Mouse (Mus musculus): ENCODE results near the gene Hnrnpk.
"Not testable (repeated sequence)": the region's sequence is repeated elsewhere in the genome, so short reads cannot be mapped to it uniquely, and the experiment has no call there.

Hnrnpk gene

GRCm38 (mm10) chr13:58403243-58403642 lies at the start of gene Hnrnpk:
Gene Hnrnpk (minus strand): TSS chr13:58403343.
- not testable (repeated sequence) for DNase-seq

DNA sequence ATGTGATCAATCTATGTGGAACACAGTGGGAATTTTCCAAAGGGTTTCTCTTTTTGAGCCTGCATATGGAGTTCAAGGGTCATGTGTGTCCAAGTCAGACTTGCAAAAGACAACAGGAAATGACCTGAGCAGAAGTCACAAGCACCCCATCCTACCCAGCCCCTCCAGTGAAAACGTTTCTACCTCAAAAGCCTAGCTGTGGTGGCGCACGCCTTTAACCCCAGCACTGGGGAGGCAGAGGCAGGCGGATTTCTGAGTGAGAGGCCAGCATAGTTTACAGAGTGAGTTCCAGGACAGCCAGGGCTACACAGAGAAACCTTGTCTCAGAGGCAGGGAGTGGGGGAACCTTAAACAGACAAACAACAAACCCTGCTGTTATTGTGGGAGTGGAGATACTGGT lies 49.1 kb upstream of the Hnrnpk start:
- no peak for DNase-seq

DNA sequence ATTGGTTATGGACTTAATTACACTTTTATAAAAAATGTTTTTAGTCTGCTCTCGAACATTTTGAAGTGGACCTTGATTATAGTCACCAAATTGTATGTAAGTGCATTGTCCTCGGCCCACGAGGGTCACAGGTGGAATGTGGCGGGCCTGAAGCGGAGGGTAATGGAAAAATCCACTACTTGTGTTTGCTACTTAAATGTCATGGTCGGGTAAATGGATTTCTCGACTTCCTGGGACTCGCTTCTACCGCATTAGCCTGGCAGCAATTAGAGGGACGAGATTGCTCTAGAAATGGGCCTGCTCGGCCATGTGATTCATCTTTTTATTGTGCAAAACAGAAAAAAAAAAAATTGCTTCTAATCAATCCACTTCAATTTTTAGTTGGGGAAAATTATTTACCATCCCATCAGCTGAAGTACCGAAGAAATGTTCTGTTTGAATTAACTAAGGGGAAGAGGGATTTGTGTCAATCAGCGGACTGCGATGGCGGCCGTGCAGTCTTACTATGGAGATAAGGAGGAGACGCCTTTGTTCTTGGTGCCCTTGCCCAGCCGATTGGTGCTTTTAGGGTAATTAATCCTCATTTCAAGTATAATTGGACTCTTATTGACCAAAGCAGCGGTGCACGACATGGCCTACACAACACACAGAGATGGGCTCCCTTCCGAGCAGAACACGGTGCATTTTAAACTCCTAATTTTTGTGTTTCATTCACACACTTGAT lies 47.5 kb upstream of the Hnrnpk start:
- no peak for DNase-seq

DNA sequence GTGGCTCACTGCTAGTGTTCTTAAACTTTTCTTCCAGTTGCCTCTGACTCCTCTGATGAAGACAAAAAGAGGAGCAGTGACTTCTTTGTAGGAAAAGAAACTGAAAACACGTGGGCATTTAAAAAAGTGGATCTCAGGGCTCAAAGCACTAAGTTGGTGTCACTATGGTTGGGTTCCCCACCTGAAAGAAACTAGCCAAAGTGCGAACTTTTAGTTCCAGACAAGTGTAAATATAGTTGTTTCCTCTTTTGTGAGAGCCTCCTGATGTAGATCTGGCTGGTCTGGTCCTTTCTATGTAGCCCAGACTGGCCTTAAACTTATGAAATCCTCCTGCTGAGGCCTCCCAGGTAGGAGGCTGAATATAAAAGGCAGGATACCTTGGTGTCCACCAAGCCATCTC lies 43.4 kb upstream of the Hnrnpk start:
- DNase-seq, result no peak

GRCm38 (mm10) chr13:58443787-58444186 lies 40.6 kb upstream of the Hnrnpk start:
- peak; percentile 34 to 36 for DNase-seq

GRCm38 (mm10) chr13:58443326-58443725 lies 40.2 kb upstream of the Hnrnpk start:
- DNase-seq, result no peak

- DNase-seq, result no peak
Observed at GRCm38 (mm10) chr13:58439716-58440115, 36.6 kb upstream of the Hnrnpk start.

DNA sequence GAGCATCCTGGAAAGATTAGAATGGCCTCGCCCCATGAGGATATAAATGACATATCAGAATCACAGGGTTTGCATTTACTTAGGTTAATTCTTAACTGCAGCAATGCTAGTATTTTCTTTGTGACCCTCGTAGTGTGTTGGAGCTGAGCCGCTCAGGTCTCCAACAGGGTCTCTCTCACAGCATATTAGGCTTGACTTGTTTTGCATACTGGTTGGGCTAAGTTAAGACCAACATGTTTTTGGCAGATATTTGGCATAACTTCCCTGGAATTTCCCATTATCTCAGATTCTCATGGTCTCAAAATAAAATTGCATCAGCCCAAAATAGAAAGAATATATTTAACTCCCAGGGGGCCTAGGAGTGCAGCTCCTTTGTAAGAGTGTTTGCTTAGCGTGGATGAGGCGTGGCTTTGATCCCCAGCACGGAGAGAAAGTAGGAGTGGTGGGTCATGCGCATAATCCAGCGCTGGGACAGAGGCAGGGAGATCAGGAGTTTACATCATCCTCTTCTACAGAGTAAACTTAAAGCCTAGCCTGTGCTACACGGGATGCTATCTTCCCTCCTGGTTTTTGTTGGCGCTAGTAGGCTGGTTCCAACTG lies 20.0 kb upstream of the Hnrnpk start:
- peak in 1 of 2 experiments; percentile 37 for DNase-seq

DNA sequence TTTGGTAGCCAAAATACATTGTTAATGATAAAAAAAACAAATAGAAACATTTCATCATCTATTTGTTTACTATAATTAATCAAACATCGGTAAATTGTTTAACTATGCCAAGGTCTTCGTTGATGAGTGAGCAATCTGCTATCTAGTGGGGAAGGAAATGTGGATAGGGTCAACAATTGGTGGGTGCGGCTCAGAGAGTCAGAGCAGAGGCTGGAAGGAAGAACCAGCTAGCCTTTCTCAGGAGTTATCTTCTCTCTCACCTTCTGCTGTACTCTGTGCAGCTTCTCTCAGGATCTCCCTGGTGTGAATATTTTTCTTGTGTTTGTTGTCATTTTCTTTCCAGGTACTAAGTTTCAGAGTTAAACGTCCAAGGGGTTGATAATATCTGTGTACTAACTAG lies 19.1 kb upstream of the Hnrnpk start:
- DNase-seq, result no peak

DNA sequence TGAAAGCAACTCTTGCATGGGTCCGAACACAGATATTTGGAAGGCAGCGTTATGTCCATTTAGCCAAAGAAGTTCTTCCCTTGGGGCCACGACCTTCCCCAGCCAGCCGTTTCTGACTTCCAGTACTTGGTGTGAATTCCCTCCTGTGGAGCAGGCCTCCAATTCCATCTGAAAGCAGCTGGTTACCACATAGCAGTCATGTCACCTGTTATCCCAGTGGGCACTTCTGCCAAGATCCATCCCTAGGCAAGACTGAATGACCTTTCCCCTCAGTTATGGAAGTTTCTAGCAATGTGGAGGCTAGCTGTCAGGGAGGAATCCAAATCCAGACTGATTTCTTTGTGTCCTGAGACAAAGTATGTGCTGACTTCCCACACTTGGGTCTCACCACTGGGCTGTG lies 17.9 kb upstream of the Hnrnpk start:
- DNase-seq, result no peak

GRCm38 (mm10) chr13:58419266-58419665 lies 16.1 kb upstream of the Hnrnpk start:
- no peak for DNase-seq

DNA sequence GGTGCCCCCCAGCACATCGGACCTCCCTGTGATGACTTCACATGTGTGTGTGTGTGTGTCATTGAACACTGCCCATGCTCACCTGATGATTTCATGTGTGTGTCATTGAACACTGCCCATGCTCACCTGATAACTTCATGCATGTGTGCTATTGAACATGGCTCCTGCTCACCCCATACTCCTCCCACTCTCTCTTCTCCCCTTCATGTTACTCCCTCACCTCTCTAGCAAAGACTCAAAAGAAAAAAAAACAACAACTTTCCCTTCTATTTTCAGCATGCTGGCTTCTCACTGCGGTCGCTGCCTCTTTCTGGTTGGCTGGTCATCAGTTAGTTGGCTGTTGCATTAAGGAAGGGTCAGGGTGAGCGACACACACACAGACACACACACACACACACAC lies 15.5 kb upstream of the Hnrnpk start:
- no peak for DNase-seq

DNA sequence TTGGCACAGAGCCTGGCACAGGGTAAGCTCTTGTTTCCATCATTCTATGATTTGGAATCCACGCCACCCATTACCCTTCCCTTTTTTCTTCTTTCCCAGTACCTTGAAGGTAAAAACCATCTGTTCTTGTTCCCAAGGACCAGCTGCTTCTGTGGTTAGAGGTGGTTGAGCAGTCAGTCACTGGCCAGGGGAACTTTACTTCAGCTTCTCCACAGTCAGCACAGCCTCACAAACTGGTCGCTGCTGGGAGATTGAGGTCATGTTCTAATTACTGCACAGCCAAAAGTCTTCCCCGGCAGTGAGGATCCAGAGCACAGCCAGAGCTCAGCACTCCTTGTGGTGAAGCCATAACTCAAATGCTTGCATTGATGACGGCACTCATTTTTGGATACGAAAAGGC lies 12.7 kb upstream of the Hnrnpk start:
- no peak for DNase-seq

DNA sequence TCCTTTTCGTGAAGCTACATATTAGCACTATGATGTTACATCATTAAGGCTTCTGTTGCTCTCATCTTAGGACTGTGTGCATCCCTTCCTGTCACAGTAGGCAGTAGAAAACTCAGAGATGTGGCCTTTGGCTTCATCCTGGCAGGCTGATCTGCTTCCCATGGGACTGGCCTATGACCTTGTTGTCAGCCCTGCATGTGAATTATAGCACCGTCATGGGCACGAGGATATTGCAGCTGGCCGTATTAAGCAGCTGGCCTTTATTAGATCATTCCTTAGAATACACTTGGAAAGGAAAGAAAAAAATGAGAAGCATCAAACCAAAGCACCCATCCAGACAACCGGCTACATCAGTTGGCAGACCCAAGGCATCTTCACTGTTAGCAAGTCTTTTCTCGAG lies 12.2 kb upstream of the Hnrnpk start:
- DNase-seq, result no peak

DNA sequence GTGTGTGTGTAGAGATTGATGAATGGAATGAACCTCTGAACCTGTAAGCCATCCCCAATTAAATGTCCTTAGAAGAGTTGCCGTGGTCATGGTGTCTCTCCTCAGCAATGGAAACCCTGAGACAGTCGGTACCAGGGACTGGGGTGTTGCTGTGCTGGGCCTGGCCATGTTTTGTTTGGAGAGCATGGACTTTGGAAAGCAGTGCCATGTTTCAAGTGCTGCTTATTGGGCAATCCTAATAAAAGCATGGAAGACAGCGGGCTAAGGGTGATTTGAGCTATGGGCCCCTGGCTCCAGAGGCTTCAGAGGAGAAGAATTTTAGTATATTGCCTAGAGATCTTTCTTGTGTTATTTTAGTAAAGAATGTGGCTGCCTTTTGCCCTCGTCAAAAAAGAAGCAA lies 7.9 kb upstream of the Hnrnpk start:
- DNase-seq, result no peak

- DNase-seq, result peak in 1 of 2 experiments; percentile 93
Observed at GRCm38 (mm10) chr13:58402744-58403110, 416 bp downstream of the Hnrnpk start.

GRCm38 (mm10) chr13:58402003-58402743 lies 970 bp downstream of the Hnrnpk start, which contains the start of gene Rmi1:
Gene Rmi1 (plus strand): TSS chr13:58402248.
- peak; percentile 98 for DNase-seq

DNA sequence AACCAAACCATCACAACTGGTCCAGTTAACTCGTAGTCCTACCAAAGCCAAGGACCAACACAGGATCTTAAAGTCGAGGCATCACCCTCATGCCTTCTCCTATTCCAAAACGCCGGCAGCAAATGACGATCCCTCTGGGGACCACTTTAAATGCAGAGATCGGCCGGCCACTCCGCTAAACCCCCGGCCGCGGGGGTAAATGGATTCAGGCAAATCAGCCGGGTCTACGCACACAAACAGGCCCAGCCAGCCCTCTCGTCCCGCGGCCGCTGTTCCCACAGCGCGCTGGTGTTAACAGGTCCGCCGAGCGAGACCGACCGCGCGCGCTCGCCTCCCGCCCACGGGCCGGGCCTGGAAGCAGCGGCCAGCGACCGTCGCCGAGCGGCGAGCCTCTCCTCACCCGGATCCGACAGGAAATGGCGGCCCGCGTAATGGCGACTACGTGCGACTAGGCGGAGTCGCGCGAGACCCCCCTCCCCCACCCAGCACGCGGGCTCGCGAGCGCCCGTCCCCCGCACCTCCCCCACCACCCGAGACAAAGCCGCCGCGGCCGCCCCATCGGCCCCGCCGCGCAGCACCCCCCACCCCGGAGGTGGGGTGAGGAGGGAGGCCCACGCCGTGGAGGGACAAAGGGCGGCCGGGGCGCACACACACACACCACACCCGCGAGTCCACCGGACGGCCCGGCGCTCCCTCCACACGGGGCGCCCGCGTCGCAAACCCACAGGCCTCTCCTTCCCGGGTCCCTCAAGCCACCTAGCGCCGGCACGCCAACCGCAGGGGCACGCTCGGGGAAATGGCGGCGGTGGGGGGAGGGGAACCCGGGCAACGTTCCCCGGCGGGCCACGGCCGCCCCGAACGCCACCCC lies 1.8 kb downstream of the Hnrnpk start:
- peak; percentile 85 to 86 for DNase-seq

GRCm38 (mm10) chr13:58400576-58400975 lies 2.6 kb downstream of the Hnrnpk start:
- DNase-seq, result no peak

DNA sequence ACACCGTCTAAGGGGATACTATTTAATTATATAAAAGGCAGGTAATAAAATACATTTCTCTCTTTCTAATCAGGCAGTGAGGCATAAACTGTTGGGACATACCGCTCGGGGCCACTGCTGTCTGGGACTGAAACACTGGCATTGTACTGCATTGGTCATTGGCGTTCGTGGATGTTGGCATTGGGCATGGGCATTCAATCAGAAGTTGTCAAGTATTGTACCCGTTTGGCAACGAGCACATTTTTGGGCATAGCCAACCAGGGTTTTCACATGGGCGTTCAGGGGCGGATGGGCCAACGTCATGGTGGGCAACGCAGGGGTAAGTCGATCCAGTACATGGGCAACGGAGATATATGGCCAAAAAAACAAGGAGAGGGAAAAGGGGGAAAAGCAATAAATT lies 5.5 kb downstream of the Hnrnpk start:
- no peak for DNase-seq

DNA sequence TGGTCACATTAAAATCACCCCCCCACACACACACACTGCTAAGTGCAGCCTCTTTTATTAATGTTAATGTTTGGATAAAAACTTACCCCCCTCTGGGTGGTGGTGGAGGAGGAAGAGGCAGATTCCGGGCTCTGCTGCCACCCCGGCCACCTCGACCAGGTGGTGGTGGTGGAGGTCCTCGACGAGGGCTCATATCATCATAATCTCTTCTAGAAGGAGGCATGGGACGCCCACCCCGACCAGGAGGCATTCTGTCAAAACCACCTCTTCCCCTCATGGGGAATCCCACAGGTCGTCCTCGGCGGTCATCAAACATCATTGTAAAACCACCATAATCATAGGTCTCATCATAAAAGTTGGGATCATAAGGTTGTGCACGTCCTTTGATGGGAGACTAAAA lies 8.8 kb downstream of the Hnrnpk start:
- not testable (repeated sequence) for DNase-seq

- DNase-seq, result no peak
Observed at GRCm38 (mm10) chr13:58389324-58389951, 13.7 kb downstream of the Hnrnpk start.

DNA sequence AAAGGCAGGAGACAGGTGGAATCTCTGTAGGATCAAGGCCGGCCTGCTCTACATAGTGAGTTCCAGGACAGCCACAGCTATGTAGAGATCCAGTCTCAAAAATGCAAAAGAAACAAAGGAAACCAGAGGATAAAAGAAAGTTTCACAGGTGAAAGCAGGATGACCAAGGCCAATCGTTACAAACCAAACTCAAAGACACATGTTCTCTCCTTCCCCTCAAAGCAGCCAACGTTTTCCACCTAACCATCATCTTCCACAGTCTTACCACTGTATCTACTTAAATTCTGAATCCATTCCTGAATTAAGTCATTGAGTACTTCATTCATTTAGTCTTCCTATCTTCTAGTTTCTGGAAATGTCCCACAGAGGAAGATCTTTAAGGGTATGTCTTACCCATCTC lies 14.8 kb downstream of the Hnrnpk start:
- DNase-seq, result no peak

Data from lung, postnatal 4 days (tissue).